Mouse (Mus musculus): Measurements from ENCODE around the gene Smarcb1.

Smarcb1 gene

GRCm38 (mm10) chr10:75921026-75921725, at the start of gene Smarcb1:
Gene Smarcb1 (minus strand): TSS chr10:75921617.
- DNase-seq (ENCODE audit: low read depth), result peak; percentile 92

- DNase-seq (ENCODE audit: low read depth), result no peak
These were observed 33.0 kb upstream of the Smarcb1 start, which contains the start of gene Gm5134 for GRCm38 (mm10) chr10:75954381-75954811. Gene Gm5134 (plus strand): TSS chr10:75954514.

- DNase-seq (ENCODE audit: low read depth), result peak; percentile 58
These were observed 30.1 kb upstream of the Smarcb1 start for GRCm38 (mm10) chr10:75951424-75952050.

- DNase-seq (ENCODE audit: low read depth), result no peak
These were observed 29.4 kb upstream of the Smarcb1 start for GRCm38 (mm10) chr10:75950791-75951210.

GRCm38 (mm10) chr10:75949053-75950045, 27.9 kb upstream of the Smarcb1 start:
- DNase-seq (ENCODE audit: low read depth), result no peak

- no peak for DNase-seq (ENCODE audit: low read depth)
These were observed 26.7 kb upstream of the Smarcb1 start for GRCm38 (mm10) chr10:75948079-75948478.

GRCm38 (mm10) chr10:75945896-75946295, 24.5 kb upstream of the Smarcb1 start:
- DNase-seq (ENCODE audit: low read depth), result no peak

GRCm38 (mm10) chr10:75945213-75945612, 23.8 kb upstream of the Smarcb1 start:
- DNase-seq (ENCODE audit: low read depth), result no peak

- no peak for DNase-seq (ENCODE audit: low read depth)
These were observed 22.8 kb upstream of the Smarcb1 start for GRCm38 (mm10) chr10:75944066-75944772.

GRCm38 (mm10) chr10:75942736-75943477, 21.5 kb upstream of the Smarcb1 start, which contains the start of gene Vpreb3:
Gene Vpreb3 (plus strand): TSS chr10:75943057.
- no peak for DNase-seq (ENCODE audit: low read depth)

- no peak for DNase-seq (ENCODE audit: low read depth)
These were observed 19.8 kb upstream of the Smarcb1 start for GRCm38 (mm10) chr10:75941042-75941824.

GRCm38 (mm10) chr10:75940520-75940919, 19.1 kb upstream of the Smarcb1 start, which contains the start of gene Gm867:
Gene Gm867 (minus strand): TSS chr10:75940672.
- DNase-seq (ENCODE audit: low read depth), result no peak

- DNase-seq (ENCODE audit: low read depth), result peak; percentile 62
These were observed 18.2 kb upstream of the Smarcb1 start for GRCm38 (mm10) chr10:75939481-75940234.

- no peak for DNase-seq (ENCODE audit: low read depth)
These were observed 16.6 kb upstream of the Smarcb1 start for GRCm38 (mm10) chr10:75937851-75938643.

GRCm38 (mm10) chr10:75936909-75937667, 15.7 kb upstream of the Smarcb1 start:
- no peak for DNase-seq (ENCODE audit: low read depth)

- DNase-seq (ENCODE audit: low read depth), result peak; percentile 84
These were observed 14.5 kb upstream of the Smarcb1 start, which contains the start of gene Mmp11 for GRCm38 (mm10) chr10:75935680-75936541. Gene Mmp11 (minus strand): TSS chr10:75936496.

All from c-Kit-positive CD71-positive TER-119-negative erythroid progenitor cells, embryonic 14.5 days (primary cell).